Mouse (Mus musculus) gastrocnemius, postnatal 14 days (tissue): ENCODE measurements around the gene Ugt1a6a. TPM values are rescaled to one million over a fixed set of nuclear protein-coding genes. Genes with fewer than 3 reads are reported as not detected.

Experiments
- DNase-seq: peaks from one replicate; pipeline ENCODE4 v3.0.0; 2021; ENCODE audit warnings: mixed read lengths
- intact Hi-C: fragments of 180-260 bp; cut with DNase I; formaldehyde crosslinking; loops from one replicate; pipeline ENCODE4 v1.15.1; 2025; ENCODE audit warnings: low total_unique reads
- total RNA-seq, 2 experiments: library from RNA; stranded (reverse); gene quantifications; 2 replicates each; pipeline ENCODE4 v1.2.3; 2021

Ugt1a6a gene
- total RNA-seq, 2 experiments from 2014 or later, result 2.1 to 2.4 TPM

GRCm38 (mm10) chr1:88237311-88237710 is 102.7 kb downstream of the Ugt1a6a start:
- DNase-seq, result no peak
- intact Hi-C loops, result no loop called here

DNA sequence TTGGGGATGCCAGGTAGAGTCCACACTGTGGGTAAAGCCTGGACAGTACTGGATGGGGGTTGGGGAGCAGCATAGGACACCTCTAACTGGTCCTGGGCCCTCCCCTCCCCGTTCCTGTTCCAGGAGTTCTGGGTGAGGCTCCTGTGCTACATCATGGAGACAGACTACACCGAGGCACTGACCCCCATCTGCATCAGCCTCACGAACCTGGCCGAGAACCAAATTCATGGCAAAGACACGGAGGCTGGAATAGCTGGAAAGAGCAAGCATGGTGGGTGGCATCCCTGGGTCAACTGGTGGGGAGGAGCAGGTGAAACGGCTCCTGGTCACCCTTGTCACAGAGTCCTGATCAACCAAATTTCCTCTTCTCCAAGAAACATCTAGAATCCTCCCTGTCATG is 104.2 kb downstream of the Ugt1a6a start:
- no peak for DNase-seq
- intact Hi-C loops, result no loop called here

DNA sequence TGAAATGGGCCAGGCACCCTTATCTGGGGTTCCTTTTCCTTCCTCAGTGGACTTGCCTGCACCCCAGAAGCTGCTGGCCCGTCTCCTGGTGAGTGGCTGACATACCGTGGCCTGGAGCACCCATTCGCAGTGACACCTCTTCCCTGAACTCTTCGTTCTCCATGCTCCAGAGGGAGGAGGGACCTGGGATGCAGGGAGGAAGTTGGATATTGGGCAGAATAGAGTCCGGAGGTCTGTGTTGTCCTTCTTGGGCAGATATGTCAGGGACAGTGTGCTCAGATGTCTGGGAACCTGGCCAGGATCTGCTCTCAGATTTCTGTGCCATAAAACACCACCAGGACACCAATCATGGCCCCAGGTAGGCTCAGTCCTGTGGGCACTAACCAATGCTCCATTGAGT is 105.5 kb downstream of the Ugt1a6a start:
- peak; percentile 8 for DNase-seq
- intact Hi-C loops, result no loop called here

DNA sequence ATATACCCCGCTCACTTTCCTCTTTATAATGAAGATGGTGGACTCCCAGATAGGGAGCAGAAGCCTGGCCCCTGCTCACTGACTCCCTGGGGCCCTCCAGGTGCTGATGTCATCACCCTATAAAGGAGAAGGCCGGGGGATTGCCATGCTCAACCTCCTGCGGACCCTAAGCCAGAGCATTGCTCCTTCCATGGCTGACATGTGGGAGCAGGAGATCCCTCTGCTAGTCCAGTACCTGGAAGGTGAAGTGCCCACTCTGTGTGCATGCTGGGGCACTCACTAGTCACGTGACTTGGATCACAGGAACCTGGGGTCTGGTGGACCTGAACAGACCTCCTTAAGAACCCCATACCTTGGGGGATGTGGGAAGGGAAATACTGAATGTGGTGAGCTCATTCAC is 106.0 kb downstream of the Ugt1a6a start:
- DNase-seq, result no peak
- intact Hi-C loops, result no loop called here

GRCm38 (mm10) chr1:88243861-88244260 is 109.3 kb downstream of the Ugt1a6a start:
- no peak for DNase-seq
- intact Hi-C loops, result no loop called here

- no peak for DNase-seq
- intact Hi-C loops, result no loop called here
Observed at GRCm38 (mm10) chr1:88245881-88246280, 111.3 kb downstream of the Ugt1a6a start.

DNA sequence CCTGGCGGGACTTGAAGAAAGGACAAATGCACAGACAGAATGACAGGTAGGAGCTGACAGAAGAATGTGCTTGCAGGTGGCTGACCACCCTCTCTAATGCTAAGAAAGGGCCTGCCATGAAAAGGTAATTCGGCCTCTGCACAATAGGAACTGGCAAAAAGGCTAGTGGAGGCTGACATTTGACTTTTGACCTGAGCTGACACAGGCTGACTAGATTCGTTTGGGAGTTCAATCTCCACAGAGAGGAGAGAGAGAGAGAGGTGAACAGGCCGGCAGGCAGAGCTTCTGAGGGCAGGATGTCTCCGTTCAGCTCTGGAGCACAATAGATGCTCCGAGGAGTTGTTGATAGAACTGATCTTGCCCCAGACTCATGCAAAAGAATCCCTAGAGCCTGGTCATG is 111.8 kb downstream of the Ugt1a6a start:
- intact Hi-C loops, result no loop called here
- DNase-seq, result no peak

- DNase-seq, result no peak
- intact Hi-C loops, result no loop called here
Observed at GRCm38 (mm10) chr1:88247660-88248059, 113.1 kb downstream of the Ugt1a6a start.

- intact Hi-C loops, result no loop called here
Observed at GRCm38 (mm10) chr1:88248658-88249057, 114.0 kb downstream of the Ugt1a6a start.

DNA sequence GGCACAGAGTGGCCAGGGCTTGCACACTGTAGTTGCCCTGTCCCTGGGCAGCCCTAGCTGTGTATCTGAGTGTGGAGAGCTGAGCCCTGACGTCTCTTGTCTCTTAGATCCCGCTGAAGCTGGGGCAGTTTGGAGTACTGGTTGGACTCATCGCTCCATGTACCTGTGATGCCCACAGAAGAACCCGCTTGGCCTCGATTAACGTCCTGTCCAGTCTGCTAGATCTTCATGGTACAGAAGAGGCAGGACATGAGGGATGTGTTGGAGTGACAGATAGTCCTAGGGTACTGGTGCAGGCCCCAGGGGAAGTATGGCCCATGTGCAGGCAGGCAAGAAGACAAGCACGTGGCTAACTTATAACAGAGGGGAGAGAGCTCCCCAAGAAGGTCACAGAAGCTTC is 115.0 kb downstream of the Ugt1a6a start:
- DNase-seq, result no peak
- intact Hi-C loops, result no loop called here

More at GRCm38 (mm10) chr1:88248658-88249057, 114.0 kb downstream of the Ugt1a6a start:
- DNase-seq, result no peak

- no peak for DNase-seq
- intact Hi-C loops, result no loop called here
Observed at GRCm38 (mm10) chr1:88250023-88250422, 115.4 kb downstream of the Ugt1a6a start.

DNA sequence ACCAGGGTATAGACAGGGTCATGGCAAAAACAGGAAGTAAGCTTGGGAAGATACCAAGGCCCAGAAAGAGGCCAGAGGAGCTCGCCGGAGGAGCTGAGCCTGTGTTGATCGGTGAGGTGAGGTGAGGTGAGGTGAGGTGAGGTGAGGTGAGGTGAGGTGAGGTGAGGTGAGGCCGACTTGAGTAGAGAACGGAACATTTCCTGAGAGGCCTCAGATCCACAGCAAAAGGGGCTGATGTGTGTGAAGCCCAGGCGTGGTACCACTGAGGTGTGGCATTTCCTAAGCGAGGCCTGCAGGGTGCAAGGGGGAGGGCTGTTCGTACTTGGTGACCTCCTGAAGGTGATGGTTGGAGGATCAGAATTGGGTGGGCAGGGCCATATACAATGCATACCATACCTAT is 118.5 kb downstream of the Ugt1a6a start:
- no peak for DNase-seq
- intact Hi-C loops, result no loop called here

DNA sequence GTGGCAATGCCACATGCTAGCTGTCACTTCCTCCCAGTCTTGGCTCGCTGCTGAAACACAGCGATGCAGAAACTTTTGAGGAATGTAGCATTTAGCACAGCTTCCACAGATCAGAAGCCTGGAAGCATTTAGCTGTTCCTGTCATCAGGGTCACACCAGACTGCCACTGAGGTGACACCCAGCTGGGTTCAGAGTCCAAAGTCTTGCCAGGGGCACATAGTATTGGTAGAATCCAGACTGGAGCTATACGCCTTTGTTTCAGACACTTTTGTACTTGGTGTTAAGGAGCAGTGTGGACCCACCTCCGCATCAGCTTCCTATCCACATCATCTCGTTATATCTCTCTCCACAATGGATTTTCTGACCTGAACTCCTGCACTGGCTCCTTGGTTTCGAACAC is 118.9 kb downstream of the Ugt1a6a start:
- intact Hi-C loops, result no loop called here
- DNase-seq, result no peak

GRCm38 (mm10) chr1:88254793-88255465 is 120.3 kb downstream of the Ugt1a6a start:
- peak; percentile 72 for DNase-seq
- intact Hi-C loops, result no loop called here

GRCm38 (mm10) chr1:88255466-88255857 is 120.9 kb downstream of the Ugt1a6a start:
- intact Hi-C loops, result no loop called here
- no peak for DNase-seq

DNA sequence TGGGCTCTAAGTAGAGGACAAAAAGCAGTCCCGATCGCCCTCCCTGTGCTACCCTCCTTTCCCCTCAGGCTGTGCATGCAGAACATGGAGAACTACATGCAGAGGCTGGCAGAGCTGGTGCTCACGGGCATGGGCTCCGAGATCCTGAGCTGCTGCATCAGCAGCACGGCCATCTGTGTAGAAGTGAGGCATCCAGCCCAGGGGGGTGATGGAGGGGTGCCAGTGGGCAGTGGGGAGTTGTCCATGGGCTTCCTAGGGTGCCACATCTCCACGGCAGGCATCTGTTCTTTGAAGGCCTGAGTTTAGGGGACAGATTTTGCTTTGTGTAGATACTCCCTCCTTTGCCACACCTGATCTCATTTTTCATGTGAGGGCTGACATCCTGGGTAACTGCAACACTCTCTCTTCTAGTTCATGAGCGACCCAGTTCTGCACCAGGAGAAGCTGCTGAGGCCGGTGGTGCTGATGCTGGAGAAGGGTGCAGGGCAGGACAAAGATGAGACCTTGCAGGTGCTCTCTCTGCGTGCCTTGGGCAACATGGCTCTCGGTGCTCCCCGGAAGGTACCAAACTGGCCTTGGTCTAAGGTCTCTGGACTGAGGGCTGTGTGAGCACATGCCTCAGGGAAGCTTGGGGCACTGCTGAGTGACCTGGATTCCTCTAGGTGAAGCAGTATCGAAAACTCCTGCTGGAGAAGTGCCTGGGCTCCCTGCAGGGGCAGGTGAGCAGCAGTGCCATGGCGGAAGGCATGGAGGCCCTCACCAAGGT is 121.6 kb downstream of the Ugt1a6a start:
- intact Hi-C loops, result no loop called here
- no peak for DNase-seq

- intact Hi-C loops, result no loop called here
- DNase-seq, result no peak
Observed at GRCm38 (mm10) chr1:88256886-88257663, 122.5 kb downstream of the Ugt1a6a start.

DNA sequence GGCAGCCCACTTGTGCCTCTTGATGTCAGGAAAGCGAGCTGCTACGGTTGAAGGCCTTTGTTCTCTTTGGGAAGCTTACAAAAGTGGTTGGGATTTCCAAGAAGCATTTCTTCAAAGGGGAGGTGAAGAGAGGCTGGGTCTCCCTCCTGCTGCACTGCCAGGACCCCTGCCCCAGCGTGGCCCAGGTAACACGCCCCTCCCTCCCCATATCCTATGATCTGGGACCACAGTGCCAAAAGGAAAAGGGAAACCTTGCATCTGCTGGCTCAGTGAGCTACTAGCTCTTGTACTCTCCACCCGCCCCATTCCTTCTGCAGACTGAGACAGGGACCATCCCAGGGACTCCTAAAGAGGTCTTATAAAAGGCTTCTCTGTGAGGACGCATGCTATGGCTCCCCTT is 123.1 kb downstream of the Ugt1a6a start:
- intact Hi-C loops, result no loop called here
- no peak for DNase-seq

GRCm38 (mm10) chr1:88258361-88258760 is 123.8 kb downstream of the Ugt1a6a start:
- DNase-seq, result no peak
- intact Hi-C loops, result no loop called here

DNA sequence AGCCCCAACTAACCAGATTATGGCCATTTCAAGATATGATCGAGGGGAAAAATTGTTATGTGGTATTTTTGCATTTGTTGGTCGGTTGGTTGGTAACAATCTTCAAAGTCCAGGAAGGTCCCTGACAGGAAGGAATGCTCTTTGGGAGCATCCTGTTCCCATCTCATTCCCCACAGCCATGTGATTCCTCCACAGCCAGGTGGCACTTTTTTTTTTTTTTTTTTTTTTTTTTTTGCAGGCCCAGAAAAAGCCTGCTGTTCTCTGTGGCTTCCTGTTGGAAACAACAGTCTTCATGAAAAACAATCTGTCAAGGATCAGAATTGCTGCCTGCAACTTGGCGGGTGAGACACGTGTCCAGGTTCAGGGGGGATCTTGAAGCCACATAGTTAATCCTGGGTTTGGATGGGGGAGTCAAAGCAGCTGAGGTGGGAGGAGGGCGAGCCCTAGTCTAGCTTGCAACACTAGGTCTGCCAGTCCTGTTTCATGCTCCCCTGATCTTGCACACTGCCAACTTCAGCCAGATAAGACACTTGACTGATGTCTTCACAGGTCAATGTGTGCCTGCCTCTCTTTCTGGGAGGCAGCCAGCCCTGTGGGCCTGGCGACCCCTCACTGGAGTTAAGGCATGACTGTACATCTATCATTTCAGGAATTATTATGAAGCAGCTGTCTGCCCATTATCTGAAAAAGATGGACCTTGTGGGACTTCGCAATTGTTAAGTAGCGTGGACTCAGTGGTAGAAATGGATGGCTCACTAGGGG is 124.5 kb downstream of the Ugt1a6a start:
- intact Hi-C loops, result no loop called here
- no peak for DNase-seq
